Mouse (Mus musculus): ENCODE results near the gene Gm2022. TPM values are rescaled to one million over a fixed set of nuclear protein-coding genes. Genes with fewer than 3 reads are reported as not detected.

Gene Gm2022
- polyA plus RNA-seq (2017; shearing (Covaris generic)) = not detected

GRCm38 (mm10) chr12:87895070-87895469 lies at the start of gene Gm2022:
Gm2022 (plus strand) TSS chr12:87895370.

GRCm38 (mm10) chr12:87873772-87874171 lies 21.4 kb upstream of the Gm2022 start, which contains the start of gene Gm2016:
Gm2016 (plus strand) TSS chr12:87874072.

GRCm38 (mm10) chr12:87919721-87920120 lies 24.6 kb downstream of the Gm2022 start, which contains the start of gene Gm2035:
Gm2035 (minus strand) TSS chr12:87919857.

Other genes starting within 250 kb of the Gm2022 start
- gene Gm21319, start 119.6 kb upstream of the Gm2022 start, polyA plus RNA-seq (2017; shearing (Covaris generic)) = not detected
- gene Gm21936, start 99.9 kb upstream of the Gm2022 start, polyA plus RNA-seq (2017; shearing (Covaris generic)) = not detected
- not detected for gene BB287469, start 78.8 kb upstream of the Gm2022 start, polyA plus RNA-seq (2017; shearing (Covaris generic))
- not detected for gene Gm2001, start 53.0 kb upstream of the Gm2022 start, polyA plus RNA-seq (2017; shearing (Covaris generic))
- gene Gm2016, start 21.3 kb upstream of the Gm2022 start, polyA plus RNA-seq (2017; shearing (Covaris generic)) = not detected
- gene Gm2035, start 24.5 kb downstream of the Gm2022 start, polyA plus RNA-seq (2017; shearing (Covaris generic)) = not detected
- not detected for gene Gm2042, start 58.7 kb downstream of the Gm2022 start, polyA plus RNA-seq (2017; shearing (Covaris generic))
- gene Gm2075, start 116.5 kb downstream of the Gm2022 start, polyA plus RNA-seq (2017; shearing (Covaris generic)) = not detected
- gene Gm6803, start 123.4 kb downstream of the Gm2022 start, polyA plus RNA-seq (2017; shearing (Covaris generic)) = not detected
- not detected for gene Gm2056, start 131.6 kb downstream of the Gm2022 start, polyA plus RNA-seq (2017; shearing (Covaris generic))
- not detected for gene Gm16368, start 188.3 kb downstream of the Gm2022 start, polyA plus RNA-seq (2017; shearing (Covaris generic))